Mouse (Mus musculus): ENCODE data around the gene Tcf7l2.

The Tcf7l2 gene

DNA sequence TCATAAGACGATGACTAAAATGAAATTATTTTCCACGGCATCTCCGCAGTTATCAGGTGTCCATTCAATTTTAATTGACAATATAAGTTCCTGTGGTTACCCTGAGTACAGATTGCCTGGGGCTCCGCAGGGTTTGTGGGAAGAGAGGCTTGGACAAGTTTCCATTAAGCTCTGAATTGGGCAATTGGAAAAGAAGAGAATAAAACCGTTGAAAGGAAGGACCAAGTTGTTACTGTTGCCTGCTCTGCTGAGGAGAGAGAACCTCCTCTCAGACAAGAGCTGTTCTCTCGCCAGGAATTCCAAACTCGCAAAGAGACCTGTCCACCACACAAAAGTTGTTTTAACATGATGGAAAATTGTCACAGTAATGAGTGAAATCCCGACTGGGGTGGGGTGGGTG, 11.2 kb downstream of the Tcf7l2 start:
- in situ Hi-C loops (cut with MboI; ENCODE audit: unreplicated experiment in 2 of 2), result no loop called here

DNA sequence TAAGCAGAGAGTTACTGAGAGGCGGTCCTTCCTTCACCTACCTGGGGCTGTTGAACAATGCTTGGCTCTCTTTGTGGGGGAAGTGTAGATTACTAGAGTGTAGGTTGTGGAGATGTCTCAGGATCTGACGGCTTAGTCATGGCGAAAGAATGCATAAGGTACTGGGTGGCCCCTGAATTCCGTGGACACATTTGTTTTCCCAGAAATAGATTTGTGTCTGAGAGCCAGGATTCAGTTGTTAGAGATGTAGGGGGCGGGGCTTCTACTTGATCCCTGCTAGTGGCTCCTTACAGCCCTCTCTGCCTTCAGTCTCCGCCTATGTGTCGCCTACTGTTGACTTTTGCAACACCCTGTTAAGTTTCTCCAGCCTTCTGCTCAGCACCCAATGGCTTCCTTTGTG, 12.7 kb downstream of the Tcf7l2 start:
- in situ Hi-C loops (cut with MboI; ENCODE audit: unreplicated experiment in 2 of 2), result no loop called here

DNA sequence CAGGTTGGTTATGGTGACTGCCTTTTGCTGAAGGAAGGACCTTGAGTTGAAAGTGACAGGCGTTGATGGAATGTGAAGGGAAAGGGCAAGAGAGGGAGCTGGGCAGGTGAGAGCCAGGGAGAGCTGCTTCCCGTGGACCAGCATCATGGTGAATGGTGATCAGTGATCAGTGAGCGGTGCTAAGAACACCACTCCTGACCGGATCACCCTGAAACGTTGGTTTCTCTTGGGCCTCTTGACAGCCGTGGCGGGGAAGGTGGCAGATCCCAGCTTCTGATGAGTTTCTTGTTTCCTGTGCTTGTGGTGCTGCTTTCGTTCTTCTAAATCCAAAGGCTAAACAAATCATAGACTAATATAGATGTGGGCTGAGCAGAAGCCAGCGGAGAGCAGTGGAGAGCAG, 13.8 kb downstream of the Tcf7l2 start:
- in situ Hi-C loops (cut with MboI; ENCODE audit: unreplicated experiment in 2 of 2), result no loop called here

DNA sequence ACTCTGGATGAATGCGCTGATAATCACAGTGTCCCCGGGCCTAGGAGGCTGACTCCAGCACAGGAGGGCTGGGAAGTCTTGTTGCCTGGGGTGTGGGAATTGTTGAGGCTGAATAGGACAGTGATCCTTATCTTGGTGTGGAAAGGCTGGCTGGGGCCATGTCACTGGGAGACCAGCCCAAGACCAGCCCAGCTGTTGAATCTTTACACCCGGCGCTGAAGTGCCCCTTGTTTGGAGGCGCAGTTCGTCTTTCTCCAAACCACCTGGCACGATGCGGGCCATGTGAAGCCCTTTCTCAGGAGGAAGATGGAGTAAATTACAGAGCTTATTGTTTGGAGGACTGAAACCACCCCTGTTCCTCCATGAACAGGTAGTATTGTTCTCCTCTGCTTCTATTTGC, 15.1 kb downstream of the Tcf7l2 start:
- in situ Hi-C loops (cut with MboI; ENCODE audit: unreplicated experiment in 2 of 2), result no loop called here

DNA sequence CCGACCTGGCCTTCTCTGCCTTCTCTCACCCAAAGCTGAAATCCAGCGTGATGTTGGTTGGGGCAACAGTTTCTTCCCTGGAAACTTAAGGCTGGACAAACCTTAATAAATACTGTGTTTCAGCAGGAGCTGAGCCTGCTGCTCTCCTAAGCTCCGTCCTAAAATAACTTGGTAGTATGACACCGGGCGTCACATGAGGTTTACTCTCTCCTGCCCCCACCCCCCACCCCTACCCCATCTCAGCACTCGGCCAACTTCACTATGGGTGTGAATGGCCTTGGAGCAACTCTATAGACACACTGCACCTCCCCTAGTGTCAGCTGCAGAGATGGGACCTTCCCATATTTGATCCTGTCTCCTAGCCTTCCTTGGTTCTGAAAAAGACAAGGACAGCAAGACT, 15.8 kb downstream of the Tcf7l2 start:
- in situ Hi-C loops (cut with MboI; ENCODE audit: unreplicated experiment in 2 of 2), result no loop called here

DNA sequence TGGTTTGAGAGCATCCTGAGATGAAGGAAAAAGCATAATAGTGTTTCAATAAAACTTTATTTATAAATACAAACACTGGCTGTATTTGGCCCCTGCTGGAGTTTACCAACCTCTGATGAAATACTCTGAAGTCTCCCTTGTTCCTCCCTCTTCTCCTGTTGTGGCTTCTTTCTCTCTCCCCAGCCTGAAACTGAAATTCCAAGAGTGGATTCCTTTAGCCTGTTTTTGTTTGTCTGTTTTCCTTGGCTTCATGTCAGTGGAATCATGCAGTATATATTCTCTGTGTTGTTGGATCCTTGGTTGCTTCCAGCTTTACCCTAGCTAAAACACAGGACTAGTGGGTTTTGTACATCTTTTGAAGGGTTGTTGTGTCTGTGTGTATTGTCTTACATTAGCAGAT, 16.5 kb downstream of the Tcf7l2 start:
- in situ Hi-C loops (cut with MboI; ENCODE audit: unreplicated experiment in 2 of 2), result no loop called here

DNA sequence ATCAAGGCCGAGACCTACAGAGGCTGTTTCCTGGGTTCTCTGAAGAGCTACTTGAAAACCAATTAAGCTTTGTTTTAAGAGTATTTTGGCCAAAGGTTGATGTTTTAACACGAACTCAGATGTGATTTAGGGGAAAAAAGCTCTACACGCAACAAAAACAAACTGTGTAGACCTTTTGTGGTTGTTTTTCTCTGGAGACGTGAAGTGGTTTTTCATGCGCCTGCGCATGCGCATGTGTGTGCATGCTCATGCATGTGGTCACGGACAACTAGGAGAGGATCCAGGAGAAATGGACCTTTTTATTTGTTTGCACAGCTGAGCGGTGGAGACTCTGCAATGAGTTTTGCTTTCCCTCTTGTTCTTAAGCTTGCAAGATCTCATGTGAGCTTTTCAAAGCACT, 17.4 kb downstream of the Tcf7l2 start:
- in situ Hi-C loops (cut with MboI; ENCODE audit: unreplicated experiment in 2 of 2), result no loop called here

DNA sequence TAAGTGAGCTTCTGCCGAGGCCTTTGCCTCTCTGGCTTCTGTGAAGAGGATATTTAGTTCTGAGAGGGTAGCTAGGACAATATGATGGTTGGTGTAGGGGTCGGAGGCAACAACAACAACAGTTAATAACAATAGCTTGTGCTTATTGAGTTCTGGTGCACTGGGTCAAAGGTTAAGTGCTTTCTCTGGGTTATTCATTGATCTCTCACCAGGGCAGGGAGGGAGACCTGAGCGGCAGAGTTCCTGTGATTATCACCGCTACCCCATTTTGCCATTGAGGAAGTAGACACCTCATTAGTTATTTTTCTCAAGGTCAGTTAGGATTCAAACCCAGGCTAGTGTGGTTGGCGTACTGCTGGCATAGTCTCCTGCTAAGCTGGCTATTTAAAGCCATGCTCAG, 19.5 kb downstream of the Tcf7l2 start:
- in situ Hi-C loops (cut with MboI; ENCODE audit: unreplicated experiment in 2 of 2), result no loop called here

DNA sequence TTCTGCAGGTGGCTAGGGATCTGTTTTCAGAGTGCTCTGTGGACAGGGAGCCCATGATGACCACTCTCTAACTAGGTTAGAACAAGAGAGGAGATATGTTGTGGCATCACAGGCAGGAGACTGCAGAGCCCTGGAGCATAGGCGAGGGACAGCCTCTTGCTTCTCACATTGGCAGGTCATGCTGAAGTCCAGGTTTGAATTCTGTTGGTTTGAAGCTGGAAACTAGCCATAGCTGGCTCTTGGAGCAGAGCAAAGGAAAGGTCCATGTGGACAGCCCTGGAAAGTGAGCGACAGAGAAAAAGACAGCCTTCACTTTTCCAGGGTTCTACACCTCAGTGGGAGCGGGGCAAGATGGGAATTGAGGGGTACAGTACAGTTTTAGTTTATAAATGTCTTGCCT, 20.6 kb downstream of the Tcf7l2 start:
- in situ Hi-C loops (cut with MboI; ENCODE audit: unreplicated experiment in 2 of 2), result no loop called here

DNA sequence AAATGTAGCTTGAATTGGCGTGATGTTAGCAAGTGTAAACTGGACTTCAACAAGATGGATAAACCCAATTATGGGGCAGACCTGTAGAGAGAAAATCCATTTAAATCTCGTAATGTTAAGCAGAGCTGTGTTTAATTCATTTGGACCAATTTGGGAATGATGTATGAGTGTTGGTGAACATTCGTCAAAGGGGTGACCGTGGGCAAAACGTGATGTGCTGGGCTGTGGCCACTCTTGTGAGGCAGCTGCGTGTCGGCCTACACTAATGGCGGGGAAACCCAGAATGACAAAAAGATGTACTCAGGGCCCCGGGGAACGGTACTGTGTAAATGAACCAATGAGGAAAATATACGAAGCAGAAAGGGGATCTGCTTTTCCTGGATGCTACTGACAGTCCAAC, 24.2 kb downstream of the Tcf7l2 start:
- in situ Hi-C loops (cut with MboI; ENCODE audit: unreplicated experiment in 2 of 2), result no loop called here

DNA sequence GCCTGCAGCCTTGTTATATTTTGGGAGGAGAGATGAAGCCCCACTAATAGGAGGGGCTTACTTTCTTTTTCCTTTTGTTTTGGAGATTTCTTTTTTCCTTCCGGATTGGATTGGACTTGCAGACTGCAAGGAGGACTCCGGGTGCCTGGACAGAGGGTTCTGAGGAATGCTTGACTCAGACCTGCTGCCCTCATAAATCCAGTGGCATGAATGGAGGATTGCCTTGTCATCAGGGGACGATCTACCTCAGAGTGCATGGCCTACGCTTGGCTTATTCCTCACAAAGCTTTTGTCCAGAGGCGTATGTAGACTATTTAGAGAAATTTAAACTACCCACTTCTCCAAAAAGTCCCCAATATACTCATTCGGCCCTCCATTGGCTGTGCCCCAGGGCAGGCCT, 25.5 kb downstream of the Tcf7l2 start:
- in situ Hi-C loops (cut with MboI; ENCODE audit: unreplicated experiment in 2 of 2), result no loop called here

DNA sequence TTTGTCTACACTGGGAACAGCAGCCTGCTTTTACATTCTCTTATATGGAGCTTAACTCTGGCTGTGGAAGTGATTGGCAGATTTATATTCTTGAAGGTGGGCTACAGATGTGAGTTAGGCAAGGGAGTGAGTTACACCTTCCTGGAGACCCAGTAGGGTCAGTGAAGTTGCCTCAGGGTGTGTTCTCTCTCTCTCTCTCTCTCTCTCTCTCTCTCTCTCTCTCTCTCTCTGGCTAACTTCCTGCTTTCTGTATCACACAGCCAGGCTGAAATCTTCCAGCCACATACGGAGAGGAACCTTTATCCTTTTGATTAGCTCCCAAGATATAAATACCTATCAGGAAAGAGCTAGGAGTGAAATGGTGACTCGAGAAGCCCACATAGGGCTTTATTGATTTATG, 26.0 kb downstream of the Tcf7l2 start:
- in situ Hi-C loops (cut with MboI; ENCODE audit: unreplicated experiment in 2 of 2), result no loop called here

DNA sequence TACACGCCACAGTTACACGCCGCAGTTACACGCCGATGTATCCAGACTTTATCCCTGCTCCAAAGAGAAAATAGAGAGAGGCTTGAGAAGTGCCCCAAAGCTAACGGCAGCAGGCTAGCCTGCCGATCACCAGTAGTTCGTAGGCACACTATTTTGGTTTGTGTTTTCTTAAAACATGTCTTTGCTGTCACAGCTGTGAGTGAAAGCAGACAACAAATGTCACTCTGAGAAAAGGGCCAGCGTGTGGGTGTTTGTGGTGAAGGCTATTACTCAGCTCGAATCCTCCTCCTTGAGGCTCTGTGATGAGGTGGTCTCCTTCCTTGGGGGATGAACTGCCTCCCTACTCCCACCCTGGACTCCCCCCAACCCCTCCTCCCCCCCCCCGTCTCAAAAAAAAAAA, 26.6 kb downstream of the Tcf7l2 start:
- in situ Hi-C loops (cut with MboI; ENCODE audit: unreplicated experiment in 2 of 2), result no loop called here

DNA sequence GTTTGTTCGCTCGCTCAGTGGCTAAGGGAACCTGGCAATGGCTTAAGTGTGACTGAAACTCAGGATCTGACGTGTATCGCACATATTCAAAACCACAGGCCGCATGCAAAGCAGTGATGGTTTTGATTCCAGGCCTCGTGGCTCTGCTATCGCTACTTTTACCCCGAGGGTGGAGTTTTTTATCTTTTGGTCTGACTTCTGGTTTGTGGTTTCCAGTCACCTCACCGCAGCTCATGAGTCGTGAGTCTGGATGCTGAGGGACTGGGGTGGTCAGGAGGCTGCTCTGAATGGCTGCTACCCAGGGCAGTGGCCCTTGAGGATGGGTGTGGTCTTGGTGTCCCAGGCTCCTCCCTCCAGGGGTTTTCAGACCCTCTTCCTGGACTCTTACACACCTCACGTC, 27.3 kb downstream of the Tcf7l2 start:
- in situ Hi-C loops (cut with MboI; ENCODE audit: unreplicated experiment in 2 of 2), result no loop called here

DNA sequence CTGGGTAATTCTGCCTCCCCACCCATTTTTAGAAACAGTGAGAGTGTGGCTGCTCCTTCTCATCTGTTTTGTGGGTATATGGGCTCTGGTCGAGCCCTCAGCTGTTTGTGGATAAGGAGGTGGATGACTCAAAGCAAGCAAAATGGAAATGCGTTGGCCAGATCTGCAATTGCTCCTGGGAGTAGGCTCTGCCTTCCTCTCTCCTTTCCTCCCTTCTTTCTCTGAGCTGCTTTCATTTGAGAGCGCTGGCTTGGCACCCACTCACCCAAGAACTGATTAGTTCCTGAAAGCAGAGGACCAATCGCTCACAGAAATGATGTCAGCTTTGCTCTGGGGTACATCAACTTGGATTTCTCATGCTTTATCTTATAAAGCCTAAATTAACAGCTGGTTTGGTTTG, 32.7 kb downstream of the Tcf7l2 start:
- in situ Hi-C loops (cut with MboI; ENCODE audit: unreplicated experiment in 2 of 2), result no loop called here

DNA sequence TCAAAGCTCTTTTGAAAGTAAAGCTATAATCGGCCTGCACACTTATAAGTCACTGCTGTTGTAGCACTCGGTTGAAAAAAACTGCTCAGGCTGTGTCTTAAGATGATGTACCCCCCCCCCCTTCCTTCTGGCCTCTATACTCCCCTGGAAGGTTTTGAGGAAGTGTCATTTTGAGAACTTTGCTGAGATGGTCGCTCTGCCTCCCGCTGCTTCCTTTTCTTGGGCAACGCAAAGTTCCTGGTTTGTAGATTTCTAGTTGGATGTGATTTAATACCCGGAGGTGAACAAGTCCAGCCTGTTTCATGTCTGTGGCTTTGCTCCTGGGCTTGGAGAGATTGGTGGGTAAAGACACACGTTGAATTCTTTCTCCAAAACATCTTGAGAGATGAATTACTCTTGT, 33.2 kb downstream of the Tcf7l2 start:
- in situ Hi-C loops (cut with MboI; ENCODE audit: unreplicated experiment in 2 of 2), result no loop called here

DNA sequence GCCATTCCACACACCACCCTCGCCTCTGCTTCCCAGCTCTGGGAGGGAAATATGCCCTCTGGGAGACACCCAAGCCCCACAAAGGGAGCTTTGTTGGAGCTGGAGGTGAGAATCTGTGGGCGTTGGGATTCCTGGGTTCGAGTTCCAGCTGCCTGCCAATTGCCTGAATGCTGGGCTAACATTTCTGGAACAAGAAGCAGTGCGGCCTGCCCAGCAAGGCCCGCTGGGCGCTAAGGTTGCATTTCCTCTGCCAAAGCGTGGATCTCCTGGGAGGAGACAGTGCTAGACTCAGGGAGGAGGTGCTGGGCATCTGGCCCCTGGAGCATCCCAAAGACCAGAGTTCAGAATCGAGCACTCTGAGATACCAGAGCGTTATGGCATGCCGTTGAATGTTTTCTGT, 38.3 kb downstream of the Tcf7l2 start:
- in situ Hi-C loops (cut with MboI; ENCODE audit: unreplicated experiment in 2 of 2), result no loop called here

DNA sequence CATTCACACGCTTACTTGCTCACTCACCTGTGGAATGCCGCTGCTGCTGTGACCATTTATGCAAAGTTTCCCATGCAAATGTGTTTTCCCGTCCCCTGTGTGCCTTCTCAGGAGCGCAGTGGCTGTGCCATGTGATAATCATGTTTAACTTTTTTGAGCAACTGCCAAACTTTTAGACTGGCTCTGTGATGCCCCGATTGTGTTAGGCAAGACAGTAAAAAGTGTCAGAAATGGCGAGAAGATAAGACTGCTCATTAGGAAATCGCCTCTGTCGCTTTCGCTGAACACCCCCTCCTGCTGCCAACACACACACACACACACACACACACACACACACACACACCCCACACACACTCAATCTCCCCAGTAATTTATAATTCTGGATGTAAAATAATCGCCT, 39.5 kb downstream of the Tcf7l2 start:
- in situ Hi-C loops (cut with MboI; ENCODE audit: unreplicated experiment in 2 of 2), result no loop called here

DNA sequence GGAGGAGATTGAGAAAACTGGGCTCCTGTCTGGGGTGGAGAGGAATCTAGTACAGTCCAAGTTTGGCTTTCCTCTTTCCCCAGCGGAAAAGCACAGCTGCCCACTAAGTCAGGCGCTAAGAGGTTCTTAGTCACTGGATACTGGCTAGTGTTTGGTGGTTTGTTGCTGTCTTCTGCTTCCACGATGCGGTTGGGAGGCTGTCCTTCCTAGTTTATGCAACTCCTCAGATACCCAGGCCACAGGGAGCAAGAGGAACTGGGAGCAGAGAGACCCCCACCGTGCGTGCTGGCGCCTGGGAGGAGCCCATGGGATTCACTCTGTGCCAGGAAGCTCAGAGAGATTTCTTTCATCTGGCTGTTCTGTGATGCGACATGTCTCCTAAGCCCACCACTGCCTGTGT, 40.1 kb downstream of the Tcf7l2 start:
- in situ Hi-C loops (cut with MboI; ENCODE audit: unreplicated experiment in 2 of 2), result no loop called here

DNA sequence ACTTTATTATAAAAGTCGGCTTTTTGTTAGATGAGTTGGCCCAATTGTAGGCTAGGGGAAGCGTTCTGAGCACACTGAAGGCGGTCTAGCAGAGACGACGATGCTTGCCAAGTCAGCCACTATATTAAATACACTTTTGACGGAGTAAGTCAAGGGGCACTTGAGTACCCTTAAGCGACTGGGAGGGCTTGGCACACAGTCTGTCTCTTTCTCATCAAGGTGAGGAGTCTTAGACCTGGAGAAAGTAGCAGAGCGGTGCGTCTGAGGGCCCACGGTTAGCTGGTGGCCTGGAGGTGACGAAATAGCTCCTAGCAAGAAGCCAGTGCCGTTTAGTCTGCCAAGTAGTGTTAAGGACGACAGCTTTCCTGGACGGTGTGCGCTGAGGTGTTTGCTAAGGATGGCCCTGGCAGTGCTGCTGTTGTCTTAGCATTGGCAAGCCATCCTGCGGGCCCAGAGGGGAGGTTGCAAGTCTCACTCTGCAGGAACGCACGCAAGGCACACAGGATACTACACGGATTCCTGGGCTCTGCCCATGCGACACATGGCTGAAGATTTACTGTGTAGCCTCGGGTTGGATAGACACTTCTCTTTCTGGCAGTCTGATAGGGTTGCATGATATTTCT, 43.3 kb downstream of the Tcf7l2 start:
- in situ Hi-C loops (cut with MboI; ENCODE audit: unreplicated experiment in 2 of 2), result no loop called here

DNA sequence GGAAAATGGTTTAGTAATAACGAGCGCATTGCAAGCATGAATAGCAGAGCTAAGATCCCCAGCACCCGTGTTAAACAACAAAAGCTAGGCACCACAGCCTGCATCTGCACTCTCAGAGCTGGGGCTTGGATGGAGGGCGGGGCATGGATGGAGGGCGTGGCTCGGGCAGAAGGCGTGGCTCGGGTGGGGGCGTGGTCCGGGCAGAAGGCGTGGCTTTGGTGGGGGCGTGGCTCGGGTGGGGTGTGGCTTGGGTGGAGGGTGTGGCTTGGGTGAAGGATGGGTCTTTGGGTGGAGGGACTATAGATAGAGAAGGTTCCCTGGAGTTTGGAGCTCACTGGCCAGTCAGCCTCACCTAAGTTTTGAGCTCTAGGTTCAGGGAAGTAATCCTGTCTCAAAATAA, 45.8 kb downstream of the Tcf7l2 start:
- in situ Hi-C loops (cut with MboI; ENCODE audit: unreplicated experiment in 2 of 2), result no loop called here

DNA sequence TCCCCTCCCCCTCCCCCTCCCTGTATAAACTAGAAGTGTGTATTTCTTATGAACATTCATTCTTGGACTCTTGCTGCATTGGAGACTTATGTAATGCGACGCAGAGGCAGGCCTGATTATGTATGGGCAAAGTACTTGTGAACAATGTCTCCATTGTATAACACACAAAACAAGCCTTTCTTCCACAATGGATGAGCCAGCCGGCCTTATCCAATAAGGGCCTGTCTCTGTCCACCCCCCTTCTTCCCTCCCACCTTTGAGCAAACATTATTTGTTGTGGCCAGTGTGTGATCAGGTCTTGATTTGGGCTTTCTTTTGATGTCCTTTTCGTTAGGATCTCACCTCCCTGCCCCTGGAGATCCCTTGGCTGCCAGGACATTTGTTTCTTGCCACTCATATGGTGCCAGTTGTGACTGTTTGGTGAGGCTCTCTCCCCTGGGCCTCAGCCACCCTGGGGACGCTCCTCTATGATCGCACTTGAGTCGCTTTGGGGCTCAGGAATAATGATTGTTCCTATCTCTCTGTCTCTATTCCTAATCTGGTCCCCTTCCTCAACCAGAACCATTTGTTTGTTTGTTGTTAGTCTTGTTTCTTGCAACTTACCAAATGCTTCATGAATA, 46.8 kb downstream of the Tcf7l2 start:
- in situ Hi-C loops (cut with MboI; ENCODE audit: unreplicated experiment in 2 of 2), result no loop called here

DNA sequence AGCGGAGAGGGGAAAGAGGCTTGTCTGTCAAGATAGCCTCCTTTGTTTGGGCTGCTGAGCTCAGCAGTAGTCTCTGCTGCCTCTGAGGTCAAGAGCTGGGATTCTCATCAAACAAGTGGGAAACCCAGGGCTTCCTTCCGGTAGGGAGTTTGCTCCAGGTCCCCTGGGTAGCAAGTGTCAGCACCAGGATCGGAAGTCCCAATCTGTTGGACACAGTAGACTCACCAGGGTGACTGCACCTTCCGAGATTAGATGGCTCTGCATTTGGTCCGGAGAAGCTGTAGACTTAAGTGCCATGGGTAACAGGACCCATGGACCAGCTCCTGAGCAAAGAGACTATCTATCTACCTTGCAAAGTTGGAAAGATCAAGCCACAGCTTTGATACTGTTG, 47.3 kb downstream of the Tcf7l2 start:
- in situ Hi-C loops (cut with MboI; ENCODE audit: unreplicated experiment in 2 of 2), result no loop called here
